In the genomic region with DNA sequence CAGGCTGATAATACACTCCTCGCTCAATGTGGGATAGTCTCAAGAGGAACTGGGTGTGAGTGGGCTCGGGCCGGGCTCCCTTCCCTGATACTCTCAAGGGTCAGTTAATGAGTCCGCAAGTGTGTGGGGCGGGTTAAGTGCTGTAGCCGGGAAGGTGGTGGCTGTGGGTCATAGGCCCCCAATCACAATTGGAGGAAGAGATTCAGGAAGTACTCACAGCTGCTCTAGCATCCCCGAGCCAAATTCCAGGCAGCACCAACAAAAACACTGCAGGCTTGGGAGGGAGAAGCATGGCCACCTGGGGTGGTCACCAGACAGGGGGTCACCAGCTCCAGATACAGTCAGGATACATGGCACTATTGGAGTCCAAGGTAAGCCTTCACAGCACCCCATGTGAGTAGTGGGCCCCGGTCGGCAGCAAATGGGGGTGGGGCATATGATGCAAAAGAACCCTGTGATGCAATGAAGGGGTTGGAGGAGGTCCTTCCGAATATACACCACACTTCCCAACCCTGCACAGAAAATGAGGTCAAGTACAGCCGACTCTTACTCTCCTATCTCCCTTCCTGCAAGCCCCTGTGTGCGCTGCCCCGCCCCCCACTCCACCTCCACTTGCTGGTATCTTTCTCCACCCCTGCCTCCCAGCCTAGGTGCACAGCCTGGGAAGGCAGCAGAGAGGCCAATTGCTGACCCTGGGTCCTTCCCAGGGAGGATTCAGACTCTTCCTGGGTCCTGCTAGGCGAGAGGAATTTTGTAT, we compare ENCODE assay signal across 10 mouse cellular contexts. TPM values are rescaled to one million over a fixed set of nuclear protein-coding genes. Genes with fewer than 3 reads are reported as not detected.
DNase-seq lines count a peak whose midpoint lies in the region; ATAC-seq and TF ChIP-seq lines count a peak whose summit lies in the region.
"Had no signal": no experiment of that assay in that cellular context is flagged by ENCODE, and none has a peak within 500 bp of the region (broad histone marks: within the 10 kb centered on the region; RNA-seq: fewer than 3 reads in every experiment).

A gene (plus strand): TSS at position 241 of the 757 bp plus-strand sequence.

- no peaks in the 10 kb centered on the region for H3K9me3 ChIP-seq in intestine, embryonic 14.5 days (ENCODE audit: control insufficient read depth, low read length)
- H3K9me3 ChIP-seq in liver, embryonic 13.5 days (replicated peaks): no peaks in the 10 kb centered on the region
- no peaks in the 10 kb centered on the region for H3K9me3 ChIP-seq in forebrain, embryonic 15.5 days

- H3K27ac ChIP-seq in left cerebral cortex, adult 2 months: peak within 1 kb of the TSS; percentile 50
- peak within 1 kb of the TSS; percentile 57; the same call in 1 of the 2 replicates for H3K27ac ChIP-seq in intestine, embryonic 14.5 days (ENCODE audit: low read depth)
- H3K27ac ChIP-seq in liver, embryonic 13.5 days: peak within 1 kb of the TSS; percentile 64
- no peak within 1 kb of the TSS for H3K27ac ChIP-seq in forebrain, embryonic 15.5 days (replicated peaks)

- DNase-seq in left cerebral cortex, adult 2 months (ENCODE audit: extremely low spot score in 1 of 2, low spot score in 2 of 2): no peak
- no peak for DNase-seq in left cerebral cortex, adult 8-10 months (ENCODE audit: low spot score in 2 of 2)
- no peak for DNase-seq in intestine, embryonic 14.5 days (ENCODE audit: low spot score)
- peak; percentile 22 for DNase-seq in liver, embryonic 13.5 days
- DNase-seq in testis, postnatal 10 days (ENCODE audit: low spot score): peak; percentile 67
- DNase-seq in right cerebral cortex, postnatal 25 days: no peak
- no peak for DNase-seq in left cerebral cortex, adult 9 months (ENCODE audit: low spot score in 2 of 2)
- DNase-seq: cerebellum, adult 8-10 months had no signal

- no peak for TF ChIP-seq CTCF in left cerebral cortex, adult 2 months (IDR thresholded peaks at IDR 0.05)

- no peak within 1 kb of the TSS for H3K4me2 ChIP-seq in intestine, embryonic 14.5 days (ENCODE audit: low read length)
- peak within 1 kb of the TSS; percentile 28 for H3K4me2 ChIP-seq in liver, embryonic 13.5 days
- no peak within 1 kb of the TSS for H3K4me2 ChIP-seq in forebrain, embryonic 15.5 days (replicated peaks)

- H3K4me3 ChIP-seq in left cerebral cortex, adult 2 months: no peak within 1 kb of the TSS
- H3K4me3 ChIP-seq in intestine, embryonic 14.5 days (ENCODE audit: low read depth, low read length): no peak within 1 kb of the TSS
- no peak within 1 kb of the TSS for H3K4me3 ChIP-seq in liver, embryonic 13.5 days (replicated peaks)
- H3K4me3 ChIP-seq in forebrain, embryonic 15.5 days: no peak within 1 kb of the TSS

- ATAC-seq in intestine, embryonic 14.5 days (replicated peaks; ENCODE audit: low FRiP score, low TSS enrichment, low read depth): no peak
- peak; percentile 49; the same call in 1 of the 2 replicates for ATAC-seq in liver, embryonic 13.5 days (ENCODE audit: low read depth)
- no peak for ATAC-seq in forebrain, embryonic 15.5 days (replicated peaks)
- ATAC-seq: inflammation-experienced regulatory T-cells, adult 6 months had no signal

- H3K4me1 ChIP-seq in intestine, embryonic 14.5 days (replicated peaks; ENCODE audit: control insufficient read depth, insufficient read depth, low read length): peaks cover 22% of the 10 kb centered on the region
- H3K4me1 ChIP-seq in liver, embryonic 13.5 days (replicated peaks): peaks cover 54% of the 10 kb centered on the region
- no peaks in the 10 kb centered on the region for H3K4me1 ChIP-seq in forebrain, embryonic 15.5 days

- WGBS in intestine, embryonic 14.5 days: 53% methylated on average over 14 of the region's 14 CpGs
- WGBS in liver, embryonic 13.5 days (ENCODE audit: insufficient replicate concordance): 19% methylated on average over 14 of the region's 14 CpGs
- 77% methylated on average over 14 of the region's 14 CpGs for WGBS in forebrain, embryonic 15.5 days

- intact Hi-C loops in left cerebral cortex, adult 2 months (cut with DNase I): no loop called here

- no peaks in the 10 kb centered on the region for H3K36me3 ChIP-seq in intestine, embryonic 14.5 days (ENCODE audit: control insufficient read depth, insufficient read depth, low read length)
- H3K36me3 ChIP-seq in liver, embryonic 13.5 days: no peaks in the 10 kb centered on the region
- H3K36me3 ChIP-seq in forebrain, embryonic 15.5 days: no peaks in the 10 kb centered on the region

- no peaks in the 10 kb centered on the region for H3K27me3 ChIP-seq in intestine, embryonic 14.5 days (replicated peaks; ENCODE audit: control insufficient read depth, insufficient read depth, low read length)
- H3K27me3 ChIP-seq in liver, embryonic 13.5 days: no peaks in the 10 kb centered on the region
- H3K27me3 ChIP-seq in forebrain, embryonic 15.5 days: no peaks in the 10 kb centered on the region

- H3K9ac ChIP-seq in intestine, embryonic 14.5 days (ENCODE audit: low read length): no peak within 1 kb of the TSS
- no peak within 1 kb of the TSS for H3K9ac ChIP-seq in liver, embryonic 13.5 days
- H3K9ac ChIP-seq in forebrain, embryonic 15.5 days (replicated peaks): no peak within 1 kb of the TSS

RNA-seq across cellular contexts. Expression of the gene that starts here (rescaled TPM):
- total RNA-seq in left cerebral cortex, adult 2 months (2021): under 1 TPM; 0.63 to 1.00 TPM
- total RNA-seq in left cerebral cortex, adult 8-10 months (2022): under 1 TPM; 0.39 to 0.91 (median 0.81) TPM
- 0.04 TPM in 1 of 2 replicates, not detected in the other for polyA plus RNA-seq in intestine, embryonic 14.5 days (2014; fragmentation: Nextera tagmentation; extraction: Ambion mirVana)
- polyA plus RNA-seq in liver, embryonic 13.5 days (2015; fragmentation: Nextera tagmentation; extraction: Ambion mirVana): not detected in 2 replicates
- polyA plus RNA-seq in forebrain, embryonic 15.5 days (2015; fragmentation: Nextera tagmentation; extraction: Ambion mirVana): 0.08 TPM in 1 of 2 replicates, not detected in the other

Comparison
In these comparisons a context has a peak if more than half of its experiments do, and no peak if none do; other contexts are left out.
1. Peak in DNase-seq, ATAC-seq, H3K27ac ChIP-seq and H3K4me2 ChIP-seq in liver, embryonic 13.5 days; RNA of the gene not detected or under 1 TPM.